Mouse (Mus musculus) heart, adult 2 months (tissue): ENCODE results near the gene Fgfbp3. TPM values are rescaled to one million over a fixed set of nuclear protein-coding genes. Genes with fewer than 3 reads are reported as not detected.

Source experiments
- DNase-seq, 2 experiments: peaks; one replicate each; pipeline ENCODE4 v3.0.0; 2021
- H3K27ac ChIP-seq: fragments of 200-600 bp; 2 replicates; pipeline ENCODE4 v1.8.1; 2022
- H3K27me3 ChIP-seq: fragments of 200-500 bp; 2 replicates; pipeline ENCODE4 v1.6.1; 2012; ENCODE audit warnings: mild to moderate bottlenecking, low read length, inconsistent platforms, mixed read lengths; ENCODE audit not compliant: control insufficient read depth, insufficient read depth
- H3K36me3 ChIP-seq: fragments of 200-500 bp; 2 replicates; pipeline ENCODE4 v1.6.1; 2012; ENCODE audit warnings: low read length, inconsistent platforms; ENCODE audit not compliant: control insufficient read depth, insufficient read depth
- H3K4me1 ChIP-seq: fragments of 200-500 bp; 2 replicates; pipeline ENCODE4 v1.6.1; 2011; ENCODE audit warnings: low read length; ENCODE audit not compliant: control insufficient read depth, insufficient read depth
- H3K4me3 ChIP-seq: fragments of 200-600 bp; 2 replicates; pipeline ENCODE4 v1.8.1; 2022
- H3K79me2 ChIP-seq: fragments of 200-500 bp; replicated peaks from 2 replicates; pipeline ENCODE4 v1.6.1; 2012; ENCODE audit warnings: mild to moderate bottlenecking, inconsistent platforms, low read length, moderate library complexity, mixed read lengths; ENCODE audit not compliant: control insufficient read depth, insufficient read depth
- H3K9ac ChIP-seq: fragments of 200-500 bp; 2 replicates; pipeline ENCODE4 v1.6.1; 2012; ENCODE audit warnings: low read depth, mild to moderate bottlenecking, control low read depth, inconsistent platforms, low read length, mixed read lengths
- CTCF ChIP-seq: fragments of 200-600 bp; IDR thresholded peaks from 2 replicates; pipeline ENCODE4 v1.8.1; 2022; ENCODE audit warnings: antibody characterized with exemption, mild to moderate bottlenecking, moderate library complexity
- EP300 ChIP-seq: fragments of 200-500 bp; IDR thresholded peaks from 2 replicates; pipeline ENCODE4 v1.6.1; 2011; ENCODE audit warnings: low read depth, low read length, control low read depth; ENCODE audit not compliant: insufficient read depth
- POLR2A ChIP-seq: fragments of 200-500 bp; IDR thresholded peaks from 2 replicates; pipeline ENCODE4 v1.6.1; 2011; ENCODE audit warnings: mild to moderate bottlenecking, low read depth, low read length, control low read depth; ENCODE audit not compliant: insufficient read depth
- WGBS: fragments of 180-500 bp; shearing (Covaris S2); methylation state at CpG from one replicate; pipeline ENCODE4 v1.1.7; 2018; 5-methylcytosine and 5-hydroxymethylcytosine counted together
- intact Hi-C: fragments of 180-260 bp; cut with DNase I; formaldehyde crosslinking; loops from one replicate; pipeline ENCODE4 v1.15.1; 2025
- polyA plus RNA-seq: library from polyadenylated mRNA; depleted of rRNA; stranded (reverse); fragments of >200 nt; gene quantifications from 2 replicates; pipeline ENCODE4 v1.2.3, GENCODE M21; 2012
- total RNA-seq, 2 experiments: library from RNA; stranded (reverse); gene quantifications; 2 replicates each; pipeline ENCODE4 v1.2.3; 2021

The Fgfbp3 gene
- total and polyA plus RNA-seq, 3 experiments = 1.3 to 3.1 (median 1.7) TPM

DNA sequence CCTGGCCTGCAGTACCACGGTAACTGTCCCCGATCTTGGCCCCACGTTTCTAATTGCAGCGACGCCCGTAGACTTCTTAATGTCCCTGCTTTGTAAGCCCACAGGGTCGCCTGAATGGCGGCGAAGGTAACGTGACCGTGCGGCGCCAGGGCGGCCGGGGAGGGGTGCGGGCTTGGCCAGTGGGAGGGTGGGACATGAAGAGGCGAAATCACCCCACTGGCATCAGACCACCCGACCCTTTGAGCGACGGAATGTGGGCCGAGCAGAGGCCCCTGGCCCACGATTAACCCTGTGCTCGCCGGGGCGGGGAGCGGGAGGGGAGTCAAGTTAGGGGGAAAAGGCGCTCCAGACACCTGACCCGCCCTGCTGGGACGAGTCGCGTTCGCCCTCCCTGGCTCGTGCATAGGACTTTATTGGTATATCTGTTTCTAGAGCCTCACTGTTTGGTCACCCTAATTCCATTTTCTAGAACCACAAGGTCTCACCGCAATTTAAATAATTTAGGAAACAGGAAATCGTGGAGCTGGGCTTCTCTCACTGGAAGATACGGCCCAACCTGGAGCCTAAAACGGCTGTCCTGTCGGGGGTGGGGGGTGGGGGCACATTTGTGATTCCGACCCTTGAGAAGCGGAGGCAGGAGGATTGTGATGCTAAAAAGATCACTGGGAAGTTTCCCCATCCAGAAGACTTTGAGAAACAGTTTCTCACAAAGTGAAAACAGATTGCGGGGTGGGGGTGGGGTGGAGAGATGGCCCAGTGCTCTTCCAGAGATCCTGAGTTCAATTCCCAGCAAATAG lies 15.0 kb downstream of the Fgfbp3 start:
- H3K36me3 ChIP-seq = no peaks in the 10 kb centered on the region
- H3K4me1 ChIP-seq = no peaks in the 10 kb centered on the region
- H3K27ac ChIP-seq = peak overlapping the region; percentile 69
- 3% methylated on average over 41 of the region's 41 CpGs for WGBS
- intact Hi-C loops = no loop called here
- TF ChIP-seq EP300 (no peak), POLR2A (no peak), CTCF (no peak)
- no peaks in the 10 kb centered on the region for H3K27me3 ChIP-seq
- peak; percentile 48 to 64 for DNase-seq
- H3K79me2 ChIP-seq = no peaks in the 10 kb centered on the region
- H3K4me3 ChIP-seq = peak overlapping the region; percentile 54
- H3K9ac ChIP-seq = peak overlapping the region; percentile 49

- H3K4me1 ChIP-seq = no peaks in the 10 kb centered on the region
- DNase-seq = no peak
- TF ChIP-seq CTCF (no peak), POLR2A (no peak), EP300 (no peak)
- no peaks in the 10 kb centered on the region for H3K27me3 ChIP-seq
- no peaks in the 10 kb centered on the region for H3K79me2 ChIP-seq
- H3K27ac ChIP-seq = no peak overlapping the region
- WGBS = 52% methylated on average over 7 of the region's 7 CpGs
- no peak overlapping the region for H3K4me3 ChIP-seq
- H3K9ac ChIP-seq = no peak overlapping the region
- no peaks in the 10 kb centered on the region for H3K36me3 ChIP-seq
- intact Hi-C loops = no loop called here
Observed at GRCm38 (mm10) chr19:36903377-36903776, 16.0 kb downstream of the Fgfbp3 start.

GRCm38 (mm10) chr19:36897778-36898177 lies 21.6 kb downstream of the Fgfbp3 start:
- H3K9ac ChIP-seq = no peak overlapping the region
- no peaks in the 10 kb centered on the region for H3K27me3 ChIP-seq
- H3K4me1 ChIP-seq = no peaks in the 10 kb centered on the region
- intact Hi-C loops = loop anchor here (2.0 kb wide), 1 partner anchor 21 kb away; the partner anchor contains the start of gene Fgfbp3
- H3K27ac ChIP-seq = no peak overlapping the region
- no peaks in the 10 kb centered on the region for H3K36me3 ChIP-seq
- WGBS = 58% methylated on average over 9 of the region's 9 CpGs
- TF ChIP-seq POLR2A = no peak
- peak; percentile 72 for TF ChIP-seq CTCF
- no peak for TF ChIP-seq EP300
- DNase-seq = no peak
- no peak overlapping the region for H3K4me3 ChIP-seq
- no peaks in the 10 kb centered on the region for H3K79me2 ChIP-seq

DNA sequence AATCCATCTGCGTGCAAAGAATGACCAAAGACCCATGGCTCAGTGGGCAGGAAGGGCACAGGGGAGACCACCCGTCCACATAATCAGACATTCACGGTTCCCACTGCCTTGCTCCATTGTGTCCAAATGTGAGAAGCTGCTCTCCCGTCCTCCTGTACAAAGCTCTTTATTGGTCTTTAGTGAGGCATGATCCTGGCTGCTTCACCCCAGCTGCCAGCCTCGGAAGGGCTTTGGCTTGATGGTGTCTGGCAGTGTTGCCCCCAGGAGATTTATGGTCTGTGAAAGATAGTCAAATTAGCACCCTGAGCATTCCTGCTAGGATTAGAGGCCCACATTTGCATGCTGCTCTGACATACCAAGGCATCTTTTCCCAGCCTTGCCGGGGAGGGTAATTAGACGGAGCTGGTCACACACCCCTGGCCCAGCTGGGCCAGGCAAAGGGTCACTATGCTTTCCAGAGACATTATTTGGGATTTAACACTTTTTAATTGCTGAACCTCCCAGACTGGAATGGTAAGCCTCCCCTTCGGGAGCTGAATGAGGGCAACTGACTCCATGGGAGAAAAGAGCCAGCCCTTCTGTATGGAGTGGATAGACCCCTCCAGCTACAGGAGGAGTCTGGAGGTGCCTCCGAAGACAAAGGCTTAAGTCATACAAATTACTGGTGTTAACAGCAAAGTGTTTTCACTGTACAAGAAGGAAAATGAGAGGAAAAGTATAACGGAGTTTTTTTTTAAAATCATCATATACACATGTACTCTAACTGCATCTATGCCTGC lies 22.4 kb downstream of the Fgfbp3 start:
- H3K27me3 ChIP-seq = no peaks in the 10 kb centered on the region
- 52% methylated on average over 10 of the region's 10 CpGs for WGBS
- no peaks in the 10 kb centered on the region for H3K79me2 ChIP-seq
- H3K27ac ChIP-seq = no peak overlapping the region
- TF ChIP-seq POLR2A = no peak
- no peak for TF ChIP-seq EP300
- TF ChIP-seq CTCF = no peak
- peaks cover 2% of the 10 kb centered on the region; the same call in 1 of the 2 replicates for H3K36me3 ChIP-seq
- no peaks in the 10 kb centered on the region for H3K4me1 ChIP-seq
- no peak overlapping the region for H3K9ac ChIP-seq
- no peak for DNase-seq
- H3K4me3 ChIP-seq = no peak overlapping the region
- intact Hi-C loops = loop anchor here (2.0 kb wide), 1 partner anchor 22 kb away; the partner anchor contains the start of gene Fgfbp3

- no peak overlapping the region for H3K9ac ChIP-seq
- H3K4me1 ChIP-seq = no peaks in the 10 kb centered on the region
- TF ChIP-seq CTCF (no peak), EP300 (no peak), POLR2A (no peak)
- no peak overlapping the region for H3K4me3 ChIP-seq
- H3K36me3 ChIP-seq = peaks cover 11% of the 10 kb centered on the region
- no peak for DNase-seq
- WGBS = 91% methylated on average over 3 of the region's 3 CpGs
- no peak overlapping the region for H3K27ac ChIP-seq
- H3K27me3 ChIP-seq = no peaks in the 10 kb centered on the region
- H3K79me2 ChIP-seq = no peaks in the 10 kb centered on the region
- intact Hi-C loops = loop anchor here (5.0 kb wide), 1 partner anchor 34 kb away; no protein-coding TSS in a partner anchor
Observed at GRCm38 (mm10) chr19:36891746-36892145, 27.7 kb downstream of the Fgfbp3 start.

GRCm38 (mm10) chr19:36887706-36888105 lies 31.7 kb downstream of the Fgfbp3 start:
- Histone ChIP-seq H3K27me3 (no peaks in the 10 kb centered on the region), H3K27ac (no peak overlapping the region), H3K36me3 (peaks cover 15% of the 10 kb centered on the region), H3K4me3 (no peak overlapping the region), H3K79me2 (no peaks in the 10 kb centered on the region), H3K9ac (no peak overlapping the region), H3K4me1 (no peaks in the 10 kb centered on the region)
- 73% methylated on average over 3 of the region's 3 CpGs for WGBS
- DNase-seq = no peak
- TF ChIP-seq CTCF (no peak), EP300 (no peak), POLR2A (no peak)
- intact Hi-C loops = no loop called here
